Mouse (Mus musculus) MEL (cell line): ENCODE results near the gene Tha1. TPM values are rescaled to one million over a fixed set of nuclear protein-coding genes. Genes with fewer than 3 reads are reported as not detected.

Experiments
- DNase-seq: peaks from one replicate; pipeline ENCODE4 v3.0.0; 2011; ENCODE audit warnings: low read depth, low spot score
- H3K27ac ChIP-seq: 2 replicates; pipeline ENCODE4 v1.5.1; 2012; ENCODE audit warnings: low read depth, mild to moderate bottlenecking, control low read depth, low read length, moderate library complexity; ENCODE audit not compliant: control insufficient read depth
- H3K27me3 ChIP-seq, 2 experiments: fragments of 150-350 bp in 1 of 2; sonication (generic) in 1 of 2; 2 replicates each; pipeline ENCODE4 v1.6.1; 2012; ENCODE audit warnings: low read length in 2 of 2, mild to moderate bottlenecking in 2 of 2, improper control_type of control experiment in 1 of 2, moderate library complexity in 1 of 2; ENCODE audit not compliant: insufficient read depth in 2 of 2, control insufficient read depth in 1 of 2
- H3K36me3 ChIP-seq, 2 experiments: 2 replicates each; pipeline ENCODE4 v1.6.1; 2012 to 2014; ENCODE audit warnings: low read length in 2 of 2, improper control_type of control experiment in 1 of 2, inconsistent platforms in 1 of 2, mild to moderate bottlenecking in 1 of 2; ENCODE audit not compliant: insufficient read depth in 2 of 2, control insufficient read depth in 1 of 2
- H3K4me1 ChIP-seq, 2 experiments: fragments of 150-350 bp in 1 of 2; sonication (generic) in 1 of 2; 2 replicates each; pipeline ENCODE4 v1.6.1; 2012; ENCODE audit warnings: low read length in 2 of 2, improper control_type of control experiment in 1 of 2, mild to moderate bottlenecking in 1 of 2; ENCODE audit not compliant: insufficient read depth in 2 of 2, control insufficient read depth in 1 of 2
- H3K4me3 ChIP-seq, 2 experiments: fragments of 150-350 bp in 1 of 2; sonication (generic) in 1 of 2; 2 replicates each; pipeline ENCODE4 v1.5.1; 2012; ENCODE audit warnings: low read depth in 2 of 2, low read length in 2 of 2, mild to moderate bottlenecking in 2 of 2, moderate library complexity in 2 of 2, control low read depth in 1 of 2, improper control_type of control experiment in 1 of 2; ENCODE audit not compliant: control insufficient read depth in 1 of 2, insufficient read depth in 1 of 2
- H3K79me2 ChIP-seq: 2 replicates; pipeline ENCODE4 v1.6.1; 2012; ENCODE audit warnings: mild to moderate bottlenecking, low read length, moderate library complexity; ENCODE audit not compliant: control insufficient read depth, poor library complexity, insufficient read depth
- H3K9ac ChIP-seq: 2 replicates; pipeline ENCODE4 v1.6.1; 2012; ENCODE audit warnings: low read depth, mild to moderate bottlenecking, control low read depth, low read length, moderate library complexity; ENCODE audit not compliant: control insufficient read depth, poor library complexity, severe bottlenecking
- H3K9me3 ChIP-seq: fragments of 150-350 bp; sonication (generic); replicated peaks from 2 replicates; pipeline ENCODE4 v1.6.1; 2012; ENCODE audit warnings: mild to moderate bottlenecking, low read length, improper control_type of control experiment, moderate library complexity; ENCODE audit not compliant: insufficient read depth
- CHD1 ChIP-seq: IDR thresholded peaks from 2 replicates; pipeline ENCODE4 v1.6.1; 2012; ENCODE audit warnings: low read depth, mild to moderate bottlenecking, inconsistent platforms, low read length, improper control_type of control experiment
- CHD2 ChIP-seq: IDR thresholded peaks from 2 replicates; pipeline ENCODE4 v1.6.1; 2011; ENCODE audit warnings: low read length, improper control_type of control experiment
- CTCF ChIP-seq, 3 experiments: IDR thresholded peaks in 2 of 3; conservative IDR thresholded peaks in 1 of 3; 2 replicates each; pipeline ENCODE4 v1.5.1; 2011 to 2012; ENCODE audit warnings: low read length in 3 of 3, low read depth in 2 of 3, mild to moderate bottlenecking in 2 of 3, improper control_type of control experiment in 1 of 3, inconsistent platforms in 1 of 3, mixed read lengths in 1 of 3, moderate library complexity in 1 of 3; ENCODE audit not compliant: control insufficient read depth in 1 of 3, insufficient read depth in 1 of 3, poor library complexity in 1 of 3, severe bottlenecking in 1 of 3
- E2F4 ChIP-seq: IDR thresholded peaks from 2 replicates; pipeline ENCODE4 v1.6.1; 2011; ENCODE audit warnings: low read depth, low read length, improper control_type of control experiment, borderline replicate concordance
- EP300 ChIP-seq, 2 experiments: IDR thresholded peaks; 2 replicates each; pipeline ENCODE4 v1.6.1; 2011; ENCODE audit warnings: improper control_type of control experiment in 2 of 2, low read length in 2 of 2, low read depth in 1 of 2, mild to moderate bottlenecking in 1 of 2
- ETS1 ChIP-seq: IDR thresholded peaks from 2 replicates; pipeline ENCODE4 v1.6.1; 2012; ENCODE audit warnings: low read depth, mild to moderate bottlenecking, inconsistent platforms, low read length, improper control_type of control experiment, moderate library complexity
- GABPA ChIP-seq: IDR thresholded peaks from 2 replicates; pipeline ENCODE4 v1.6.1; 2012; ENCODE audit warnings: low read depth, mild to moderate bottlenecking, inconsistent platforms, low read length, improper control_type of control experiment, moderate library complexity
- GATA1 ChIP-seq: IDR thresholded peaks from 2 replicates; pipeline ENCODE4 v1.6.1; 2011; ENCODE audit warnings: low read depth, low read length, improper control_type of control experiment
- HCFC1 ChIP-seq: IDR thresholded peaks from 2 replicates; pipeline ENCODE4 v1.6.1; 2012; ENCODE audit warnings: low read depth, mild to moderate bottlenecking, inconsistent platforms, low read length, improper control_type of control experiment, moderate library complexity
- JUND ChIP-seq: IDR thresholded peaks from 2 replicates; pipeline ENCODE4 v1.6.1; 2011; ENCODE audit warnings: low read depth, mild to moderate bottlenecking, improper control_type of control experiment, low read length
- KAT2A ChIP-seq: conservative IDR thresholded peaks from 2 replicates; pipeline ENCODE4 v1.6.1; 2012; ENCODE audit warnings: low read depth, low read length, improper control_type of control experiment, inconsistent platforms
- MAX ChIP-seq: IDR thresholded peaks from 2 replicates; pipeline ENCODE4 v1.6.1; 2011; ENCODE audit warnings: low read length, improper control_type of control experiment
- MAZ ChIP-seq: IDR thresholded peaks from 2 replicates; pipeline ENCODE4 v1.6.1; 2012; ENCODE audit warnings: low read depth, mild to moderate bottlenecking, inconsistent platforms, low read length, improper control_type of control experiment
- MEF2A ChIP-seq: IDR thresholded peaks from 2 replicates; pipeline ENCODE4 v1.6.1; 2014; ENCODE audit warnings: low read depth, mild to moderate bottlenecking, inconsistent platforms, low read length, improper control_type of control experiment; ENCODE audit not compliant: poor library complexity, insufficient replicate concordance, severe bottlenecking; ENCODE audit errors: extremely low read depth
- MXI1 ChIP-seq: IDR thresholded peaks from 2 replicates; pipeline ENCODE4 v1.6.1; 2011; ENCODE audit warnings: mild to moderate bottlenecking, low read depth, low read length, improper control_type of control experiment
- MYB ChIP-seq: IDR thresholded peaks from 2 replicates; pipeline ENCODE4 v1.6.1; 2011; ENCODE audit warnings: mild to moderate bottlenecking, low read depth, low read length, improper control_type of control experiment
- MYC ChIP-seq: IDR thresholded peaks from 2 replicates; pipeline ENCODE4 v1.6.1; 2011; ENCODE audit warnings: low read depth, mild to moderate bottlenecking, low read length, improper control_type of control experiment, moderate library complexity
- NELFE ChIP-seq: IDR thresholded peaks from 2 replicates; pipeline ENCODE4 v1.6.1; 2011; ENCODE audit warnings: low read depth, low read length, improper control_type of control experiment
- NRF1 ChIP-seq: IDR thresholded peaks from 2 replicates; pipeline ENCODE4 v1.6.1; 2014; ENCODE audit warnings: low read depth, mild to moderate bottlenecking, inconsistent platforms, low read length, improper control_type of control experiment, moderate library complexity; ENCODE audit not compliant: poor library complexity, insufficient read depth, severe bottlenecking
- POLR2A ChIP-seq, 2 experiments: IDR thresholded peaks; 2 replicates each; pipeline ENCODE4 v1.6.1; 2011 to 2012; ENCODE audit warnings: low read length in 2 of 2, mild to moderate bottlenecking in 2 of 2, control low read depth in 1 of 2, improper control_type of control experiment in 1 of 2, low read depth in 1 of 2, moderate library complexity in 1 of 2; ENCODE audit not compliant: control insufficient read depth in 1 of 2, insufficient read depth in 1 of 2, poor library complexity in 1 of 2
- POLR2AphosphoS2 ChIP-seq: IDR thresholded peaks from 2 replicates; pipeline ENCODE4 v1.6.1; 2011; ENCODE audit warnings: low read length, improper control_type of control experiment
- POLR2AphosphoS5 ChIP-seq: IDR thresholded peaks from 2 replicates; pipeline ENCODE4 v1.6.1; 2012; ENCODE audit warnings: low read depth, borderline replicate concordance, mild to moderate bottlenecking, inconsistent platforms, low read length, moderate library complexity, mixed read lengths
- RAD21 ChIP-seq: IDR thresholded peaks from 2 replicates; pipeline ENCODE4 v1.6.1; 2011; ENCODE audit warnings: mild to moderate bottlenecking, low read depth, low read length, improper control_type of control experiment
- RCOR1 ChIP-seq: IDR thresholded peaks from 2 replicates; pipeline ENCODE4 v1.6.1; 2012; ENCODE audit warnings: low read depth, mild to moderate bottlenecking, inconsistent platforms, low read length, improper control_type of control experiment
- SIN3A ChIP-seq: IDR thresholded peaks from 2 replicates; pipeline ENCODE4 v1.6.1; 2012; ENCODE audit warnings: low read length, improper control_type of control experiment, inconsistent platforms
- SMC3 ChIP-seq: IDR thresholded peaks from 2 replicates; pipeline ENCODE4 v1.6.1; 2011; ENCODE audit warnings: low read depth, low read length, improper control_type of control experiment
- TBP ChIP-seq: IDR thresholded peaks from 2 replicates; pipeline ENCODE4 v1.8.0; 2011; ENCODE audit warnings: low read depth, low read length, improper control_type of control experiment
- TCF12 ChIP-seq: IDR thresholded peaks from 2 replicates; pipeline ENCODE4 v1.6.1; 2014; ENCODE audit warnings: low read depth, mild to moderate bottlenecking, inconsistent platforms, low read length, improper control_type of control experiment, moderate library complexity
- UBTF ChIP-seq: IDR thresholded peaks from 2 replicates; pipeline ENCODE4 v1.6.1; 2012; ENCODE audit warnings: low read depth, mild to moderate bottlenecking, inconsistent platforms, low read length, improper control_type of control experiment, moderate library complexity, borderline replicate concordance; ENCODE audit not compliant: insufficient read depth
- USF1 ChIP-seq: IDR thresholded peaks from 2 replicates; pipeline ENCODE4 v1.6.1; 2014; ENCODE audit warnings: low read depth, mild to moderate bottlenecking, inconsistent platforms, low read length, improper control_type of control experiment, moderate library complexity
- USF2 ChIP-seq, 2 experiments: IDR thresholded peaks; 2 replicates each; pipeline ENCODE4 v1.6.1; 2011 to 2012; ENCODE audit warnings: improper control_type of control experiment in 2 of 2, low read length in 2 of 2, borderline replicate concordance in 1 of 2, inconsistent platforms in 1 of 2, low read depth in 1 of 2, mild to moderate bottlenecking in 1 of 2; ENCODE audit not compliant: insufficient read depth in 1 of 2
- ZC3H11A ChIP-seq: IDR thresholded peaks from 2 replicates; pipeline ENCODE4 v1.6.1; 2012; ENCODE audit warnings: low read depth, mild to moderate bottlenecking, inconsistent platforms, low read length, improper control_type of control experiment
- ZKSCAN1 ChIP-seq: IDR thresholded peaks from 2 replicates; pipeline ENCODE4 v1.6.1; 2012; ENCODE audit warnings: low read depth, mild to moderate bottlenecking, inconsistent platforms, low read length, improper control_type of control experiment, moderate library complexity
- ZMIZ1 ChIP-seq: IDR thresholded peaks from 2 replicates; pipeline ENCODE4 v1.6.1; 2012; ENCODE audit warnings: low read depth, mild to moderate bottlenecking, inconsistent platforms, low read length, improper control_type of control experiment, moderate library complexity
- polyA plus RNA-seq, 2 experiments: library from polyadenylated mRNA; stranded (reverse) in 1 of 2; unstranded in 1 of 2; fragments of >175 nt in 1 of 2; fragments of >200 nt in 1 of 2; gene quantifications; 2 replicates each; pipeline versions ENCODE4 v1.2.1 to v1.2.4; 2012; ENCODE audit warnings: low replicate concordance in 2 of 2, low read depth in 1 of 2; ENCODE audit not compliant: insufficient read length in 2 of 2, insufficient read depth in 1 of 2, missing spikeins in 1 of 2
- total RNA-seq: library from RNA; depleted of rRNA; stranded (reverse); fragments of 300-350 nt; gene quantifications from 2 replicates; pipeline ENCODE4 v1.2.3, GENCODE M21; 2012

Tha1 gene
- total and polyA plus RNA-seq, 3 experiments: 0.12 TPM; not detected in 2

GRCm38 (mm10) chr11:117832086-117832969, 41.0 kb downstream of the Tha1 start:
- Histone ChIP-seq H3K9me3 (no peaks in the 10 kb centered on the region), H3K36me3 (peaks cover 0 to 37% of the 10 kb centered on the region in 2 experiments; a peak in 2 of 4 replicates), H3K79me2 (no peaks in the 10 kb centered on the region), H3K27ac (peak overlapping the region; percentile 67), H3K9ac (peak overlapping the region; percentile 65), H3K27me3 (no peaks in the 10 kb centered on the region), H3K4me3 (peak overlapping the region; percentile 48 to 66), H3K4me1 (peaks cover 22 to 53% of the 10 kb centered on the region in 2 experiments)
- peak; percentile 99 for DNase-seq
- TF ChIP-seq HCFC1 (peak; percentile 80), SIN3A (peak; percentile 96), MYB (no peak), CHD1 (0 out of 2 replicates have a peak, but pooled peaks have one; percentile 69), ZC3H11A (no peak), POLR2AphosphoS2 (no peak; the same call in 1 of the 2 replicates), USF2 (IDR thresholded peaks at IDR 0.05; ENCODE audit: borderline replicate concordance in 1 of 2, insufficient read depth in 1 of 2, low read depth in 1 of 2, low read length in 2 of 2) (no peak), ETS1 (peak; percentile 84), UBTF (no peak), CTCF (IDR thresholded peaks at IDR 0.05 in 2 of 3, conservative IDR thresholded peaks at IDR 0.05 in 1 of 3; ENCODE audit: control insufficient read depth in 1 of 3, insufficient read depth in 1 of 3, low read depth in 2 of 3, low read length in 3 of 3, poor library complexity in 1 of 3, severe bottlenecking in 1 of 3) (peak; percentile 83 to 97 (median 94)), JUND (no peak; the same call in 1 of the 2 replicates), ZKSCAN1 (no peak), TBP (peak; percentile 25; the same call in 1 of the 2 replicates), GATA1 (peak; percentile 73), POLR2A (IDR thresholded peaks at IDR 0.05; ENCODE audit: control insufficient read depth in 1 of 2, insufficient read depth in 1 of 2, low read depth in 1 of 2, low read length in 2 of 2, poor library complexity in 1 of 2) (peak; percentile 44 to 55; a peak in 2 of 4 replicates), MEF2A (no peak), EP300 (IDR thresholded peaks at IDR 0.05; ENCODE audit: low read depth in 1 of 2, low read length in 2 of 2) (peak; percentile 18 to 60; a peak in 2 of 4 replicates), SMC3 (peak; percentile 41), RCOR1 (no peak; the same call in 1 of the 2 replicates), MXI1 (peak; percentile 87), NELFE (peak; percentile 69), NRF1 (no peak), KAT2A (no peak; the same call in 1 of the 2 replicates), MYC (peak; percentile 64; the same call in 1 of the 2 replicates), USF1 (peak; percentile 28; the same call in 1 of the 2 replicates), ZMIZ1 (no peak), TCF12 (peak; percentile 42), MAZ (peak; percentile 42; the same call in 1 of the 2 replicates), E2F4 (no peak), GABPA (no peak), RAD21 (peak; percentile 37), MAX (peak; percentile 86), CHD2 (no peak), POLR2AphosphoS5 (0 out of 2 replicates have a peak, but pooled peaks have one; percentile 66)
